Mouse (Mus musculus) heart, postnatal 0 days (tissue): Measurements from ENCODE around the gene Ccdc65. TPM values are rescaled to one million over a fixed set of nuclear protein-coding genes. Genes with fewer than 3 reads are reported as not detected.
A peak's percentile ranks its signal among the peaks of the same experiment; 100 is the strongest.

Experiments
- ATAC-seq: fragments of 200-750 bp; cut with Nextera tagmentation; 2 replicates; pipeline ENCODE4 v1.8.0; 2017; ENCODE audit warnings: low read depth, moderate number of reproducible peaks, moderate library complexity; ENCODE audit not compliant: insufficient read depth
- DNase-seq: peaks from one replicate; pipeline ENCODE4 v3.0.0-alpha.2; 2016; ENCODE audit warnings: low spot score
- H3K27ac ChIP-seq: fragments of 300-500 bp; sonication (generic); 2 replicates; pipeline ENCODE4 v1.5.1; 2014; ENCODE audit warnings: low read depth, mild to moderate bottlenecking
- H3K27me3 ChIP-seq: fragments of 300-500 bp; sonication (generic); 2 replicates; pipeline ENCODE4 v1.6.1; 2014; ENCODE audit warnings: low read length, mixed read lengths; ENCODE audit not compliant: control insufficient read depth, insufficient read depth
- H3K36me3 ChIP-seq: fragments of 300-500 bp; sonication (generic); replicated peaks from 2 replicates; pipeline ENCODE4 v1.6.1; 2014; ENCODE audit warnings: low read length, mixed read lengths; ENCODE audit not compliant: control insufficient read depth, insufficient read depth
- H3K4me1 ChIP-seq: fragments of 300-500 bp; sonication (generic); 2 replicates; pipeline ENCODE4 v1.6.1; 2014; ENCODE audit warnings: antibody characterized with exemption; ENCODE audit not compliant: control insufficient read depth, insufficient read depth
- H3K4me2 ChIP-seq: fragments of 300-500 bp; sonication (generic); 2 replicates; pipeline ENCODE4 v1.6.1; 2014; ENCODE audit warnings: low read depth, mild to moderate bottlenecking, low read length, moderate library complexity
- H3K4me3 ChIP-seq: fragments of 300-500 bp; sonication (generic); 2 replicates; pipeline ENCODE4 v1.5.1; 2014; ENCODE audit warnings: low read depth, low read length
- H3K9ac ChIP-seq: fragments of 300-500 bp; sonication (generic); replicated peaks from 2 replicates; pipeline ENCODE4 v1.6.1; 2014; ENCODE audit warnings: low read depth, low read length, mixed read lengths
- H3K9me3 ChIP-seq: fragments of 300-500 bp; sonication (generic); replicated peaks from 2 replicates; pipeline ENCODE4 v1.6.1; 2016; ENCODE audit warnings: low read length; ENCODE audit not compliant: control insufficient read depth
- CTCF ChIP-seq: IDR thresholded peaks from 2 replicates; pipeline ENCODE4 v1.5.1; 2016; ENCODE audit warnings: antibody characterized with exemption, control low read depth, low read depth
- EP300 ChIP-seq: IDR thresholded peaks from 2 replicates; pipeline ENCODE4 v1.6.1; 2016; ENCODE audit warnings: antibody characterized with exemption, low read depth
- WGBS: fragments of 180-500 bp; shearing (Covaris S2); extraction: QIAGEN DNeasy Blood & Tissue Kit; methylation state at CpG from one replicate; pipeline ENCODE4 v1.1.7; 2014; 5-methylcytosine and 5-hydroxymethylcytosine counted together
- polyA plus RNA-seq: library from polyadenylated mRNA; unstranded; fragments of >200 nt; fragmentation: Nextera tagmentation; extraction: Ambion mirVana; gene quantifications from 2 replicates; pipeline ENCODE4 v1.2.1, GENCODE M21; 2015
- total RNA-seq: library from RNA; depleted of rRNA; stranded (reverse); fragments of >200 nt; gene quantifications from 2 replicates; pipeline ENCODE4 v1.2.3, GENCODE M21; 2014; ENCODE audit warnings: low replicate concordance

Ccdc65 gene
- total and polyA plus RNA-seq, 2 experiments from 2014 or later, result 0.25 TPM; not detected in 1

DNA sequence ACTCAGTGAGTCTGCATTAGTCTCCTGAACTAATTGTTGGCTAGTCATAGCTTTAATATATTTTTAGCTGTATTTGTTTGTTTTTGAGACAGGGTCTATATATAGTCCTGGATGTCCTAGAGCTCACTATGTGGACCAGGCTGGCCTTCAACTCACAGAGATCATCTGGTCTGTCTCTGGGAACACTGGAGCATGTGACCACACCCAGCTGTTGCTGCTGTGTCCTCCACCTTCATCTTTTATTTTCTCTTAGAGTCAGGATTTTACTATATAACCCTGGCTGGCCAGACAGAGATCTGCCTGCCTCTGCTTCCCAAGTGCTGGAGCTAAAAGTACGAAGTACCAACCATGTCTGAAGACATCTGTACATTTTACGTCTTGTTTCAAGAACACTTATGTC, 41.1 kb downstream of the Ccdc65 start:
- no peak for TF ChIP-seq CTCF
- no peak for TF ChIP-seq EP300
- DNase-seq (no peak), ATAC-seq (no peak)
- Histone ChIP-seq H3K9me3 (no peaks in the 10 kb centered on the region), H3K27ac (no peak overlapping the region), H3K4me1 (peaks cover 13% of the 10 kb centered on the region), H3K4me3 (no peak overlapping the region), H3K36me3 (0 out of 2 replicates have a peak, but pooled peaks cover 3% of the 10 kb centered on the region), H3K4me2 (no peak overlapping the region), H3K27me3 (no peaks in the 10 kb centered on the region), H3K9ac (no peak overlapping the region)
- 96% methylated on average over 2 of the region's 2 CpGs for WGBS

- no peaks in the 10 kb centered on the region; the same call in 1 of the 2 replicates for H3K36me3 ChIP-seq
- WGBS, result 59% methylated on average over 8 of the region's 8 CpGs
- no peak for ATAC-seq
Measured at GRCm38 (mm10) chr15:98753021-98753423, 45.0 kb downstream of the Ccdc65 start.

GRCm38 (mm10) chr15:98754125-98754524, 46.1 kb downstream of the Ccdc65 start:
- Histone ChIP-seq H3K27me3 (no peaks in the 10 kb centered on the region), H3K9ac (no peak overlapping the region), H3K4me3 (no peak overlapping the region), H3K36me3 (no peaks in the 10 kb centered on the region; the same call in 1 of the 2 replicates), H3K9me3 (no peaks in the 10 kb centered on the region), H3K4me1 (no peaks in the 10 kb centered on the region), H3K27ac (no peak overlapping the region), H3K4me2 (no peak overlapping the region)
- no peak for TF ChIP-seq EP300
- TF ChIP-seq CTCF, result no peak
- ATAC-seq (no peak), DNase-seq (no peak)
- WGBS, result 72% methylated on average over 2 of the region's 2 CpGs

More at GRCm38 (mm10) chr15:98753021-98753423, 45.0 kb downstream of the Ccdc65 start:
- Histone ChIP-seq H3K4me2 (no peak overlapping the region), H3K9me3 (no peaks in the 10 kb centered on the region), H3K9ac (no peak overlapping the region), H3K4me1 (no peaks in the 10 kb centered on the region), H3K4me3 (no peak overlapping the region), H3K27ac (no peak overlapping the region), H3K27me3 (no peaks in the 10 kb centered on the region)
- DNase-seq, result no peak
- TF ChIP-seq CTCF (no peak), EP300 (no peak)

DNA sequence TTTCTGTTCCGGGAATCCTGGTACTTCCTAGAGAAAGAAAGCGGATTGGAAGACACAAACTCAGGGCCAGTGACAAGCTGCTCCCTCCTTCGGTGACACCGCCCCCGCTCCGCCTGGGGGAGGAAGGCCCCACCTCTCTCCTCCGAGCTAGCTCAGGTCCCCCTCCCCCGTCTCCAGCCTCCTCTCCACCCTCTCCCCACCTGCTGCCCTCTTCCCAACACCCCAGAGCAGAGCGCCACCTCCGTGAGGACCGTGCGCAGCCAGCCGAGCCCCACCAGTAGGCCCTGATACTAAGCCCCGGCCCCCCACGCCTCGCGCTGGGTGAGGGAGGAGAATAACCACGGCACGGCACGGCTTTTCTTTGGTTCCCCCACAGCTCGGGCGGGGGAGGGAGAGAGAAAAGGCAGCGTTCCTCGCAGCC, 54.2 kb downstream of the Ccdc65 start:
- peak overlapping the region; percentile 86 for H3K4me3 ChIP-seq
- H3K9me3 ChIP-seq, result no peaks in the 10 kb centered on the region
- ATAC-seq (peak; percentile 49), DNase-seq (peak; percentile 67)
- WGBS, result under 1% methylated on average over 21 of the region's 24 CpGs
- H3K27ac ChIP-seq, result peak overlapping the region; percentile 63
- TF ChIP-seq EP300 (no peak), CTCF (no peak)
- peak overlapping the region; percentile 76 for H3K9ac ChIP-seq
- H3K36me3 ChIP-seq, result no peaks in the 10 kb centered on the region; the same call in 1 of the 2 replicates
- H3K27me3 ChIP-seq, result 0 out of 2 replicates have a peak, but pooled peaks cover 4% of the 10 kb centered on the region
- peaks cover 8% of the 10 kb centered on the region; the same call in 1 of the 2 replicates for H3K4me1 ChIP-seq
- H3K4me2 ChIP-seq, result peak overlapping the region; percentile 95

GRCm38 (mm10) chr15:98762670-98763529, 54.9 kb downstream of the Ccdc65 start, which contains the start of gene Arf3:
Gene Arf3 (minus strand): TSS chr15:98763214.
- peak within 1 kb of the TSS; percentile 63 for H3K27ac ChIP-seq
- H3K4me1 ChIP-seq, result peaks cover 8% of the 10 kb centered on the region; the same call in 1 of the 2 replicates
- WGBS, result under 1% methylated on average over 67 of the region's 76 CpGs
- peak within 1 kb of the TSS; percentile 76 for H3K9ac ChIP-seq
- ATAC-seq (peak; percentile 96), DNase-seq (peak; percentile 92)
- no peaks in the 10 kb centered on the region; the same call in 1 of the 2 replicates for H3K36me3 ChIP-seq
- TF ChIP-seq CTCF (no peak), EP300 (peak; percentile 91)
- 0 out of 2 replicates have a peak, but pooled peaks cover 5% of the 10 kb centered on the region for H3K27me3 ChIP-seq
- peak within 1 kb of the TSS; percentile 95 for H3K4me2 ChIP-seq
- H3K4me3 ChIP-seq, result peak within 1 kb of the TSS; percentile 86
- no peaks in the 10 kb centered on the region for H3K9me3 ChIP-seq
